Mouse (Mus musculus): ENCODE measurements around the gene Apoa2.
A peak's percentile ranks its signal among the peaks of the same experiment; 100 is the strongest.

The Apoa2 gene

GRCm38 (mm10) chr1:171262594-171263130, 37.8 kb downstream of the Apoa2 start:
- DNase-seq = peak; percentile 73

GRCm38 (mm10) chr1:171263185-171263611, 38.3 kb downstream of the Apoa2 start:
- peak; percentile 48 for DNase-seq

GRCm38 (mm10) chr1:171263666-171264461, 39.0 kb downstream of the Apoa2 start:
- DNase-seq = no peak

GRCm38 (mm10) chr1:171265971-171266744, 41.3 kb downstream of the Apoa2 start:
- DNase-seq = no peak

- DNase-seq = no peak
Observed at GRCm38 (mm10) chr1:171268341-171268740, 43.5 kb downstream of the Apoa2 start.

GRCm38 (mm10) chr1:171269848-171270572, 45.2 kb downstream of the Apoa2 start, which contains the start of gene B4galt3:
Gene B4galt3, plus strand, starts transcription at chr1:171270328.
- peak; percentile 98 for DNase-seq

GRCm38 (mm10) chr1:171270573-171270900, 45.7 kb downstream of the Apoa2 start:
- DNase-seq = peak; percentile 67

GRCm38 (mm10) chr1:171271196-171271595, 46.3 kb downstream of the Apoa2 start:
- no peak for DNase-seq

GRCm38 (mm10) chr1:171271622-171272021, 46.8 kb downstream of the Apoa2 start:
- no peak for DNase-seq

- no peak for DNase-seq
Observed at GRCm38 (mm10) chr1:171272086-171272485, 47.2 kb downstream of the Apoa2 start.

GRCm38 (mm10) chr1:171274171-171274570, 49.3 kb downstream of the Apoa2 start:
- DNase-seq = no peak

- DNase-seq = no peak
Observed at GRCm38 (mm10) chr1:171275144-171275734, 50.4 kb downstream of the Apoa2 start.

All from lung, postnatal 14 days (tissue).